Mouse (Mus musculus): ENCODE results near the gene Gpx6. TPM values are rescaled to one million over a fixed set of nuclear protein-coding genes. Genes with fewer than 3 reads are reported as not detected.

Gene Gpx6
- polyA plus RNA-seq, 1 experiment from 2014 or later, result not detected

DNA sequence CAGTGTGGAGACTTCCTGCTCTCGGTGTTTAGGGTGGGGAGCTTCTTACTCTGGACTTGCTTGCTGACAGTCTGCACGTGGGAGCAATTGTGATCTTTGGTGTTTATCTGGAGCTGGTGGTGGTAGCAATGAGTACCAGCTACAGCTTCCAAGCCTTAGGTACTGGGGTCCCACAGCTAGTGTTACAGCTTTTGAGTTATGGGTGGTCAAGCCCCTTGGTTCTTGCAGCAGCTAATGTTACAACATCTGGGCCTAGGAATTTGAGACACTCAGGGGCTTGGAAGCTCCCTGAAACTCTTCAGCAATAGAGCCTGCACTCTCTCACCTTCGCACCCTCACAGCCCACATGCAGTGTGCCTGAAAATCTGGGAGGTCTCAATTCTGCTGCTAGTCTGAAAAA, 8.3 kb downstream of the Gpx6 start:
- no peak for ATAC-seq
- H3K9me3 ChIP-seq (ENCODE audit: control insufficient read depth, low read length), result no peaks in the 10 kb centered on the region
- 78% methylated on average over 3 of the region's 3 CpGs for WGBS

DNA sequence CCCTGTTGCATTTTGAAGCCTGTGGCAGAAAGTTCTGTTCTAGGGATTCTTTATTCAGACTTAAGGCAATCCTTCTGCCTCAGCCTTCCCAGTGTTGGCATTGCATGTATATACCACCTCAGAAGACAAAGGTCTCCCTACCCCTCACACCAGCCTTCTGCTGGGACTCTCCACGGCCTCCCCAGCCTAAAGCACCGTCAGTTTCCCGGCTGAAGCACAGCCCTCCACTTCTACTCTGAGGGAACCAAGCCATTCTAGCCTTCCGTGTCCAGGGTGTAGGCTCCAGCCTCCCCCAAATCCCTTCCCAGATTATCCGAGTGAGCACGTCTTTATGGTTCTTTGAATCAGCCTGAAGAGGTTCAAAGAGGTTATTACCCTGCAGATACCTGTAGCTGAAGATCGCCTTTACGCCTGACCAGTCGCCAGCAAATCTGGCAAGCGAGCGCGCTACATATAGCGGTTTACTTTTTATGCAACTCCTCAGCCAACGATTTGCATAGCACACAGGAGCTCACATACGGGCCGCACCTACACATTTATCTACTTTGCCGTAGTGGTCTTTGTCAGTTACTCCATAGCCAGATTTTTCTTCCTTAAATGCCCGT, 10.1 kb downstream of the Gpx6 start:
- Histone ChIP-seq H3K9ac (replicated peaks; ENCODE audit: low read depth, low read length) (0 out of 2 replicates have a peak overlapping the region, but pooled peaks have one; percentile 22), H3K4me2 (ENCODE audit: low read length) (peak overlapping the region; percentile 49), H3K9me3 (ENCODE audit: control insufficient read depth, low read length) (no peaks in the 10 kb centered on the region), H3K4me1 (replicated peaks; ENCODE audit: control insufficient read depth, insufficient read depth, low read length) (peaks cover 4% of the 10 kb centered on the region), H3K27me3 (replicated peaks; ENCODE audit: control insufficient read depth, insufficient read depth, low read length) (no peaks in the 10 kb centered on the region), H3K36me3 (ENCODE audit: control insufficient read depth, insufficient read depth) (no peaks in the 10 kb centered on the region), H3K27ac (ENCODE audit: low read length) (no peak overlapping the region), H3K4me3 (replicated peaks; ENCODE audit: low read length) (peak overlapping the region; percentile 38)
- 3% methylated on average over 18 of the region's 18 CpGs for WGBS
- no peak for ATAC-seq

More for the DNA sequence above, 8.3 kb downstream of the Gpx6 start:
- Histone ChIP-seq H3K4me2 (ENCODE audit: low read length) (no peak overlapping the region), H3K27me3 (replicated peaks; ENCODE audit: control insufficient read depth, insufficient read depth, low read length) (no peaks in the 10 kb centered on the region), H3K9ac (replicated peaks; ENCODE audit: low read depth, low read length) (no peak overlapping the region), H3K27ac (ENCODE audit: low read length) (no peak overlapping the region), H3K4me1 (replicated peaks; ENCODE audit: control insufficient read depth, insufficient read depth, low read length) (peaks cover 4% of the 10 kb centered on the region), H3K36me3 (ENCODE audit: control insufficient read depth, insufficient read depth) (no peaks in the 10 kb centered on the region), H3K4me3 (replicated peaks; ENCODE audit: low read length) (no peak overlapping the region)

DNA sequence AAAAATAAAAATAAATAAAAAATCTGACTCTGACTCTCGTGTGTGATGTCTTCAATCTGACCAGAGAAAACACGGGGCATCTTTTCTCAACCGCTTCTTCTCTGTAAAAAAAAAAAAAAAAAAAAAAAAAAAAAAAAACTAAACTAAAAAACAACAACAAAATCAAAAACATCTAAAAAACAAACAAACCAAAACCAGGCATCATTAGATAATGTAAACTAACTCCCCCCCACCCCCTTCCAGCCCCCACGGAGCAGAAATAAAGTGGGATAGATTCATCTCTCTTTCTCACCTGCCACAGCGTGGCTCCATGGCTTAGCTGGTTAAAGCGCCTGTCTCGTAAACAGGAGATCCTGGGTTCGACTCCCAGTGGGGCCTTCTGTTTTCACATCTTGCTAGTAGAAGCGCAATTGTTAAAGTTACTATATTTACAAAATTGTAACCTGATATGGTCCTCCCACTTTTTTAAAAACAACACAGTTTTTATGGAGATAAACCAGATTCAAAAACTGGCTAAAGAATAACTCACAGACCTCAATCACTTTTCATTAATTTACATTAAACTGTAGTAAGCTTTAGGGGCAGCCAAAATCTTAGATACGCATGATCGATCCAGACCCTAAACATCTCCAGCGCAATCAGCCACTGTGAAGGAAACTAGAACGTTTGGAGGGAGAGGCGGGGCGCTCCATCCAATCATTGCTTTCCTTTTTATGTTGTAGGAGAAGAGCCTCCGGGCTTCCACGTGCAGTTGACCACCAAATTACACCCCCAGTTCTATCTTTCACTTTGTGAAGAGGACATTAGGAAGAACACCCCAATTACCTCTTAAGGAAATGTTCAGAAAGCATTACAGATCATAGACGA, 10.8 kb downstream of the Gpx6 start:
- no peak for ATAC-seq
- Histone ChIP-seq H3K27me3 (replicated peaks; ENCODE audit: control insufficient read depth, insufficient read depth, low read length) (no peaks in the 10 kb centered on the region), H3K4me1 (replicated peaks; ENCODE audit: control insufficient read depth, insufficient read depth, low read length) (peaks cover 8% of the 10 kb centered on the region), H3K9me3 (ENCODE audit: control insufficient read depth, low read length) (no peaks in the 10 kb centered on the region), H3K4me3 (replicated peaks; ENCODE audit: low read length) (peak overlapping the region; percentile 38), H3K36me3 (ENCODE audit: control insufficient read depth, insufficient read depth) (no peaks in the 10 kb centered on the region), H3K4me2 (ENCODE audit: low read length) (peak overlapping the region; percentile 49), H3K9ac (replicated peaks; ENCODE audit: low read depth, low read length) (no peak overlapping the region), H3K27ac (ENCODE audit: low read length) (no peak overlapping the region)
- 10% methylated on average over 18 of the region's 18 CpGs for WGBS

DNA sequence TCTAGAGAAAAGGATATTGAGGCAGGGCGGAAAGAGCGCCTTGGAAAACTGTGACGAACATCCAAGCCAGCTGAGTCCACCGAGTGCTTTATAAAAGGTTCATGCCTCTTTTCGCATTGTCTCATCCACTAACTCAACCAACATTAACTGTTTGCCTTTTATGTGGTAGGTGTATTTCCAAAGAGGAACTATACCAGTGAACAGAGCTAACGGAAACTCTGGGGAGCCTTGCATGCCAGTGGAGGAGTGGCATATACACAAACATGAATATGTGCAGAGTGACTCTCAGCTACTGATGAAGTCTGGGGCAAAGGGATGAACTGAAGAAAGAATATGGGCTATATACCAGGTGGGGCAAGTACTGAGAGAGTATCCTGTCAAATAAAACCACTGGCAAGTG, 11.5 kb downstream of the Gpx6 start:
- WGBS, result 64% methylated on average over 6 of the region's 6 CpGs
- peak overlapping the region; percentile 5; the same call in 1 of the 2 replicates for H3K4me3 ChIP-seq (replicated peaks; ENCODE audit: low read length)

DNA sequence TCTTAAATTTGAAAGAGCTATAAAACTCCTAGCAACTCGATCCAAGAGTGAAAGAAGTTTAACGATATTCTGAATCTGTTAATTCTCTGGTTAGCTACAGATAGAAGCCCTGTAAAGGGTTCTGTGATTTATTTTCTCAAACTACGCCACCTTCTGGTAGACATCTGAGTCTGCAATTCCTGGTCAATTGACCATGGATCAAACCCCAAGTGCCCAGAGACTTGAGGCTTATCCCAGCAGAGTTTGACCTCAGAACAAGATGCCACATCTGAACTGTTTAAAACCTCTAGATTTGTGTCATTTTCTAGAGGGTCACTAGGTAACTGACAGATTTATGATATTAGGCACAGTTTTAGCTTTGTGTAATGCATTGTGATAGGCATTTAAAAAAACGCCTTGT, 14.3 kb downstream of the Gpx6 start:
- no peak for ATAC-seq

More for the DNA sequence above, 11.5 kb downstream of the Gpx6 start:
- no peak overlapping the region for H3K27ac ChIP-seq (ENCODE audit: low read length)
- ATAC-seq, result no peak
- H3K9ac ChIP-seq (replicated peaks; ENCODE audit: low read depth, low read length), result no peak overlapping the region
- H3K36me3 ChIP-seq (ENCODE audit: control insufficient read depth, insufficient read depth), result no peaks in the 10 kb centered on the region
- peak overlapping the region; percentile 39 for H3K4me2 ChIP-seq (ENCODE audit: low read length)
- H3K9me3 ChIP-seq (ENCODE audit: control insufficient read depth, low read length), result no peaks in the 10 kb centered on the region
- no peaks in the 10 kb centered on the region for H3K27me3 ChIP-seq (replicated peaks; ENCODE audit: control insufficient read depth, insufficient read depth, low read length)
- peaks cover 8% of the 10 kb centered on the region for H3K4me1 ChIP-seq (replicated peaks; ENCODE audit: control insufficient read depth, insufficient read depth, low read length)

DNA sequence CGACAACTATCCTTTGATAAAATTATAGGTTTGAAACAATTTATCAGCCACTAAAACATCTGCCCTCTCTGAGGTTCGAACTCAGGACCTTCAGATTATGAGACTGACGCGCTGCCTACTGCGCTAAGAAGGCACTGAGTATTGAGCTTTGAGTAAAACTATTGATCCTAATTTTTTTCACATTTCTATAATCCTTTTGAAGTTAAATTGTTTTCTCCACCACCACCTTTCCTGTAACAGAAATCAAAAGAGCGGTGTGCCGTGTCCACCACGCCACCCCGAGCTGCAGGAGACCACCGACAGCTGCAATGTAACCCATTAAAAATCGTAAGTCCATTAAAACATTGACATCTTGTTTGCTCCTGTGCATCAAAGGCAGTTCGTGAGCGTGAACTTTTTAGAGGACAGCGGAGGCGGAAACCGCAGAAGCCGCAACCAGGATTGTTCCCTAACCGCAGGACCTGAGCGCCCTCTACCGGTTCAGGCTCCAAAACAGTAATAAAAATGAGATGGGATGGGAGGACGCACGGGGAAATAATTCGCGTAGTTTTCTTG, 14.8 kb downstream of the Gpx6 start:
- H3K27ac ChIP-seq (ENCODE audit: low read length), result no peak overlapping the region
- peak; percentile 81 for ATAC-seq

More for the DNA sequence above, 14.3 kb downstream of the Gpx6 start:
- Histone ChIP-seq H3K27me3 (replicated peaks; ENCODE audit: control insufficient read depth, insufficient read depth, low read length) (no peaks in the 10 kb centered on the region), H3K9ac (replicated peaks; ENCODE audit: low read depth, low read length) (no peak overlapping the region), H3K4me3 (replicated peaks; ENCODE audit: low read length) (no peak overlapping the region), H3K36me3 (ENCODE audit: control insufficient read depth, insufficient read depth) (no peaks in the 10 kb centered on the region), H3K4me1 (replicated peaks; ENCODE audit: control insufficient read depth, insufficient read depth, low read length) (peaks cover 8% of the 10 kb centered on the region), H3K9me3 (ENCODE audit: control insufficient read depth, low read length) (no peaks in the 10 kb centered on the region), H3K27ac (ENCODE audit: low read length) (no peak overlapping the region), H3K4me2 (ENCODE audit: low read length) (peak overlapping the region; percentile 60)
- WGBS, result 13% methylated on average over 4 of the region's 4 CpGs

DNA sequence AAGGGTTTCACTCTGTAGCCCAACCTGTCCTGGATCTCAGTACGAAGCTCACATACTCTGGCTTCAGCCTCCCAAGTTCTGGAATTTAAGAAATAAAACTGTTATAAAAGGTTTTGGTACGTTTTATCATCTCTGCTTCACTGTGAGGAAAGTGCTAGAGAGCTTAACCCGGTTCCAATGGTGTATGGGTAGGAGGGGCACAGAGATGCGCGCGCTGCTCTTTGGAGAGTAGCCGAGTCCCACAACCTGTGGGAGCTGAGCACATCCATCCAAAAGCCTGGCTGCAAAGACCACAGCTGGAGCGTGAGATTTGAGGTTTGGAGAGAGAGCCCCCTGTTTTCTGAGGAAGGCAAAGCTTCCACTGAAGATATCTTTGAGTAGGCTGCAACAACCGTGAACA, 15.5 kb downstream of the Gpx6 start:
- Histone ChIP-seq H3K4me3 (replicated peaks; ENCODE audit: low read length) (peak overlapping the region; percentile 45), H3K36me3 (ENCODE audit: control insufficient read depth, insufficient read depth) (no peaks in the 10 kb centered on the region), H3K4me1 (replicated peaks; ENCODE audit: control insufficient read depth, insufficient read depth, low read length) (peaks cover 4% of the 10 kb centered on the region; the same call in 1 of the 2 replicates), H3K27me3 (replicated peaks; ENCODE audit: control insufficient read depth, insufficient read depth, low read length) (no peaks in the 10 kb centered on the region), H3K9ac (replicated peaks; ENCODE audit: low read depth, low read length) (0 out of 2 replicates have a peak overlapping the region, but pooled peaks have one; percentile 3), H3K27ac (ENCODE audit: low read length) (no peak overlapping the region), H3K9me3 (ENCODE audit: control insufficient read depth, low read length) (no peaks in the 10 kb centered on the region), H3K4me2 (ENCODE audit: low read length) (peak overlapping the region; percentile 60)
- ATAC-seq, result no peak
- under 1% methylated on average over 9 of the region's 9 CpGs for WGBS

More for the DNA sequence above, 14.8 kb downstream of the Gpx6 start:
- Histone ChIP-seq H3K4me1 (replicated peaks; ENCODE audit: control insufficient read depth, insufficient read depth, low read length) (peaks cover 8% of the 10 kb centered on the region), H3K9ac (replicated peaks; ENCODE audit: low read depth, low read length) (0 out of 2 replicates have a peak overlapping the region, but pooled peaks have one; percentile 3), H3K36me3 (ENCODE audit: control insufficient read depth, insufficient read depth) (no peaks in the 10 kb centered on the region), H3K4me2 (ENCODE audit: low read length) (peak overlapping the region; percentile 60), H3K4me3 (replicated peaks; ENCODE audit: low read length) (peak overlapping the region; percentile 45), H3K27me3 (replicated peaks; ENCODE audit: control insufficient read depth, insufficient read depth, low read length) (no peaks in the 10 kb centered on the region), H3K9me3 (ENCODE audit: control insufficient read depth, low read length) (no peaks in the 10 kb centered on the region)
- under 1% methylated on average over 24 of the region's 24 CpGs for WGBS

DNA sequence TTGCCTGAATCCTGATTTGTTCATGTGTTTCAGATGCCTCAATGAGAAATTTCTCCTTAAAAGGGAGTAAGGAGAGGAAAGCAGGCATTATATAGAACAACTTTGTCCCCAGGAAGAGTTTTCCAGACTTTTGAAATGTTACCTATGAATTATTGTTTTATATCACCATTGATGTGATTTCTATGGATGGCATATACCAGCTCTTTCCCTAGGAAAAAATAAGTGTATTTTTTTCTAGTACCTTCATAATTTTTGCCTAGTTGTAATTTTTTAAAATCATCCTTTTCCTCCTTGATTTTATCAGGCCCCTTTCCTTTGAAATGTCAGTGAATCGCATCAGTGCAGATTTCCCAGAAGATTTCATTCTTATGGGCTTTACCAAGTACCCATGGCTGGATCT, 34.7 kb downstream of the Gpx6 start, which contains the start of gene Olfr1367:
Olfr1367 (plus strand) TSS at position 301 of the 400 bp plus-strand sequence.
- Histone ChIP-seq H3K9me3 (ENCODE audit: control insufficient read depth, low read length) (no peaks in the 10 kb centered on the region), H3K27me3 (replicated peaks; ENCODE audit: control insufficient read depth, insufficient read depth, low read length) (no peaks in the 10 kb centered on the region), H3K4me3 (replicated peaks; ENCODE audit: low read length) (no peak within 1 kb of the TSS), H3K9ac (replicated peaks; ENCODE audit: low read depth, low read length) (no peak within 1 kb of the TSS), H3K4me2 (ENCODE audit: low read length) (no peak within 1 kb of the TSS), H3K4me1 (replicated peaks; ENCODE audit: control insufficient read depth, insufficient read depth, low read length) (no peaks in the 10 kb centered on the region), H3K27ac (ENCODE audit: low read length) (no peak within 1 kb of the TSS), H3K36me3 (ENCODE audit: control insufficient read depth, insufficient read depth) (no peaks in the 10 kb centered on the region)
- WGBS, result 96% methylated on average over 1 of the region's 1 CpGs
- no peak for ATAC-seq

DNA sequence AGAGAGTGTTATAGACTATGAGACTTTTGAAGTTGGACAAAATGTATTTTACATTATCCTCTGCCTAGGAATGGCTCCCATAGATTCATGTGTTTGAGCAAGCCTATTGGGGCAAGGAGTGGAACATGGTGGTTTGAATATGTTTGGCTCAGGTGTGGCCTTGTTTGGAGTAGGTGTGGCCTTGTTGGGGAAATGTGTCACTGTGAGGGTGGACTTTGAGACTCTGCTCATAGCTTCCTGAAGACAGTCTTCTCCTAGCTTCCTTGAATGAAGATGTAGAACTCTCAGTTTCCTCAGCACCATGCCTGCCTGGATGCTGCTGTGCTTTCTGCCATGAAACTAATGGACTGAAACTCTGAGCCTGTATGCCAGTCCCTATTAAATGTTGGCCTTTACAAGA, 38.7 kb downstream of the Gpx6 start:
- no peaks in the 10 kb centered on the region for H3K27me3 ChIP-seq (replicated peaks; ENCODE audit: control insufficient read depth, insufficient read depth, low read length)
- no peaks in the 10 kb centered on the region for H3K4me1 ChIP-seq (replicated peaks; ENCODE audit: control insufficient read depth, insufficient read depth, low read length)
- H3K9me3 ChIP-seq (ENCODE audit: control insufficient read depth, low read length), result no peaks in the 10 kb centered on the region
- no peak overlapping the region for H3K9ac ChIP-seq (replicated peaks; ENCODE audit: low read depth, low read length)
- H3K4me2 ChIP-seq (ENCODE audit: low read length), result no peak overlapping the region
- no peak overlapping the region for H3K4me3 ChIP-seq (replicated peaks; ENCODE audit: low read length)
- no peak for ATAC-seq
- no peak overlapping the region for H3K27ac ChIP-seq (ENCODE audit: low read length)
- H3K36me3 ChIP-seq (ENCODE audit: control insufficient read depth, insufficient read depth), result no peaks in the 10 kb centered on the region

All from forebrain, embryonic 16.5 days (tissue).